ENCODE assay signal across 21 mouse cellular contexts in the genomic region with DNA sequence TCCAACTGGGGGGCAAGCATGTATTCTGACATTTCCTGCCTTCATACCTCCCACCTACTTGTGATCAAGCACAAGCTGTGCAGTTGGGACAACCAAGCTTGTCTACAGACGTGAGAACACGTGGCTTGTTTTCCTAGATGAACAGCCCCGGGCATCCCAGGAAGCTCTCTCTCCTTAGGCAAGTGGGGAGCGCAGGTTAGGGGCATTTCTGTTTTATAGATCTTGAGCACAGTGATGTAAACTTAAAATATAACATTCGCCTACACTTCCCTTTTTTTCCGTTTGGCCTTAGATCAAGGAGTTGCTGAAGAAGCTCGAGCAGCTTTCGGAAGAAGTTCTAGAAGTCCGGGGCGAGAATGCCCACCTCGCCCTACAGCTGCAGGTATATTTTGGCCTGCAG. TPM values are rescaled to one million over a fixed set of nuclear protein-coding genes. Genes with fewer than 3 reads are reported as not detected.
"Had no signal": no experiment of that assay in that cellular context is flagged by ENCODE, and none has a peak within 500 bp of the region (broad histone marks: within the 10 kb centered on the region; RNA-seq: fewer than 3 reads in every experiment).

No protein-coding gene starts in this region.

- H3K4me3 ChIP-seq: kidney, embryonic 15.5 days; left cerebral cortex, adult 2 months; liver, embryonic 13.5 days; midbrain, embryonic 10.5 days; midbrain, embryonic 13.5 days; myocyte; neural tube, embryonic 13.5 days; stomach, embryonic 15.5 days had no signal

- H3K4me1 ChIP-seq: liver, embryonic 13.5 days had no signal

- DNase-seq: kidney, postnatal 10 days; kidney, postnatal 36 days; layer of hippocampus, postnatal 36 days; liver, embryonic 13.5 days; lung, adult 2 months; lung, postnatal 14 days; lung, postnatal 4 days; retina, postnatal 1 day; right cerebral cortex, postnatal 25 days; spleen, adult 18-20 months; thymus, postnatal 36 days had no signal

- H3K27ac ChIP-seq: kidney, embryonic 15.5 days; left cerebral cortex, adult 2 months; liver, embryonic 13.5 days; midbrain, embryonic 10.5 days; midbrain, embryonic 13.5 days; neural tube, embryonic 13.5 days; stomach, embryonic 15.5 days had no signal

- ATAC-seq: midbrain, embryonic 13.5 days; midbrain, embryonic 16.5 days had no signal

- H3K9ac ChIP-seq: kidney, embryonic 15.5 days; liver, embryonic 13.5 days; midbrain, embryonic 13.5 days; neural tube, embryonic 13.5 days; stomach, embryonic 15.5 days had no signal

- H3K36me3 ChIP-seq: kidney, embryonic 15.5 days; liver, embryonic 13.5 days; midbrain, embryonic 10.5 days; midbrain, embryonic 13.5 days; neural tube, embryonic 13.5 days; stomach, embryonic 15.5 days had no signal

- H3K9me3 ChIP-seq: kidney, embryonic 15.5 days; liver, embryonic 13.5 days; midbrain, embryonic 10.5 days; midbrain, embryonic 13.5 days; neural tube, embryonic 13.5 days; stomach, embryonic 15.5 days had no signal

RNA-seq across cellular contexts. Expression of a gene that starts 18.9 kb away (rescaled TPM):
- total RNA-seq: liver, adult 2 months; megakaryocyte progenitor cell, adult 5-6 weeks had no signal
